ENCODE assay signal across 16 mouse cellular contexts in genomic region chr1:59418748-59419147, GRCm38 (mm10).
"Had no signal": no experiment of that assay in that cellular context is flagged by ENCODE, and none has a peak within 500 bp of the region (broad histone marks: within the 10 kb centered on the region; RNA-seq: fewer than 3 reads in every experiment).

No protein-coding gene starts in this region.

- DNase-seq: kidney, adult 2 months; kidney, postnatal 25 days; layer of hippocampus, adult 9-11 months; lung, embryonic 14.5 days; midbrain, embryonic 14.5 days; thymus, adult 18-20 months; thymus, postnatal 14 days; thymus, postnatal 4 days had no signal

- H3K27me3 ChIP-seq: liver, embryonic 15.5 days had no signal

- H3K4me1 ChIP-seq: megakaryocyte, embryonic 14.5 days had no signal

- ATAC-seq: intestine, postnatal 0 days; lung, postnatal 0 days had no signal

- H3K36me3 ChIP-seq: liver, embryonic 15.5 days had no signal

- H3K27ac ChIP-seq: kidney, postnatal 0 days; layer of hippocampus, adult 2 months; liver, embryonic 15.5 days; macrophage had no signal

- H3K9ac ChIP-seq: liver, embryonic 15.5 days; lung, embryonic 14.5 days had no signal

- H3K4me2 ChIP-seq: liver, embryonic 15.5 days; lung, embryonic 14.5 days; midbrain, embryonic 11.5 days had no signal

- H3K9me3 ChIP-seq: liver, embryonic 15.5 days; megakaryocyte, embryonic 14.5 days had no signal

- H3K4me3 ChIP-seq: layer of hippocampus, adult 2 months; liver, embryonic 15.5 days; megakaryocyte, embryonic 14.5 days had no signal
